Mouse (Mus musculus) adrenal gland (tissue): ENCODE measurements around the gene Ldah.
"Not testable (repeated sequence)": the region's sequence is repeated elsewhere in the genome, so short reads cannot be mapped to it uniquely, and the experiment has no call there.

Experiments used
- intact Hi-C: fragments of 180-260 bp; cut with DNase I; formaldehyde crosslinking; loops from one replicate; pipeline ENCODE4 v1.15.1; 2025
- long read RNA-seq, 2 experiments: library from polyadenylated mRNA; unstranded; transcript quantifications; one replicate each; pipeline ENCODE4 v2.0.0; 2020; ENCODE audit warnings: borderline replicate concordance in 1 of 2; ENCODE audit not compliant: insufficient replicate concordance in 1 of 2

The Ldah gene
- long read RNA-seq, experiment 1, partial matches to known transcripts: 4 of 47 reads
- long read RNA-seq, experiment 1, other reads (novel, unspliced or antisense): 39 of 47 reads
- long read RNA-seq, experiment 2, partial matches to known transcripts: 4 of 55 reads
- long read RNA-seq, experiment 2, other reads (novel, unspliced or antisense): 44 of 55 reads

DNA sequence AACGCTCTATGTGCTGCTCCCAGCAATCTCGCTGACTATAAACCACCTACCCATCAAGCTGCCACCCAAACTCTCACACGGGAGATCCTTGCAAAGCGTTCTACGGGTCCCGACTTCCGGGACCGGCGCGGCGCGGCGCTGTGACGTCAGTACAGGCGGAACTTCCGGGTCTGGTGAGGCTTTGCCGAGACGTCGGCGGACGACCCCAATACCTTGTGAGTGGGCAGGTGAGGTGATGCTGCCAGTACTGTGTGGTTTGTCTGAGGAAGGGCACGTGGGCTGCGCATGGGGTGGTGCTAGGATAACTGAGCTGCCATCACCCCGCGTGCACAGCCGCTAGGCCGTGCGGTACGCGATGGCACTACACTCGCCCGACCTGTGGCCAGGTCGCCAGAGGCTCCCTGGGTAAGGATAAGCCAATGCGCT, at the start of gene Ldah:
Ldah (plus strand) TSS at position 130 of the 426 bp plus-strand sequence.
- intact Hi-C loops: no loop called here

- intact Hi-C loops: no loop called here
Observed at GRCm38 (mm10) chr12:8167743-8168142, 40.2 kb upstream of the Ldah start.

DNA sequence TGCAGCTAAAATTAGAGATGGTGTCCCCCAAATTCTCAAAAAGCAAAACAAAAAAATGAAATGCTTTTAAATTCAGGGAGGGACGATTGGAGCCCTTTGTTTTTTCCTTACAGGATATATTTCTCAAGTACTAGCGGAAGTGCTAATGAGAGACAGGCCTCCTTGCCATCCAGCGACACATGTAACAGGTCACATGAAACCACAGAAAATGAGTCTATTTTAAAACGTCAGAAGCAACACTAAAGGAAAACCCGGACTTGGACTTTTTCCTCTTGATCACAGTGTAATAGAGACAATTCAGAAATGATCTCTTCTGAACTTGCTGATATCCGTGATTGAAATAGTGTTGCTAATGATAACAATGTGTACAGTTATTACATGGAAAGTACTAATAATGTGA, 27.0 kb upstream of the Ldah start:
- intact Hi-C loops: no loop called here

DNA sequence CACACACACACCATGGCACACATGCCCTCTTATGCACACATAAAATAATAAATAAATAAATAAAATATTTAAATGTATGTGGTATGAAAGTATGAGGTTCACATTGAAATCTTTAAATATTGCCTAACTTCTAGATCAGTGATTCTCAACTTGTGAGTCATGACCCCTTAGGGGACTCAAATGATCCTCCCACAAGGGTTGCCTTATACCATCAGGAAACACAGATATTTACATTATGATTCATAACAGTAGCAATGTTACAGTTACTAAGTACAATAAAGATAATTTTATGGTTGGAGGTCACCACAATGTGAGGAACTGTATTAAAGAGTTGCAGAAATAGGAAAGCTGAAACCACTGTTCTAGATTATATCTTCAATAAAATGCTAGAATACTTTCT, 26.2 kb upstream of the Ldah start:
- intact Hi-C loops: no loop called here

GRCm38 (mm10) chr12:8184518-8184917, 23.4 kb upstream of the Ldah start:
- intact Hi-C loops: no loop called here

DNA sequence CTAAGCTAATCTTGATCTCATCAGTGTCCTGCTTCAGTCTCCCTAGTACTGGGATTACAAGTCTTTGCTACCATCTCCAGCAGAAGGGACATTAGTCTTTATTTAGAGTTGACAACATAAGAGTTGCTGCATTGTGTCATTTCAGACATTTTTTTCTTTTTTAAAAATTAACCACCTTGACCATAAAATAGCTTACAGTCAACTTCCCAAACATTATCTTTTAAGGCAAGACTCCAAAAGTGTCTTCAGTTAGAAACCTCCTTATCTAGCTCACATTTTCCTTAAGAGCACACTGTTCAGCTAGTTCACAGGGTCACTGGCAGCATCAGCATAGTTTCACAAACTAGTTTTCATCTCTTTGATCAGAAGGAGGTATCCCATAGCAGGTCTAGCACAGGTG, 19.7 kb upstream of the Ldah start:
- intact Hi-C loops: no loop called here

GRCm38 (mm10) chr12:8188796-8189535, 18.9 kb upstream of the Ldah start:
- intact Hi-C loops: not testable (repeated sequence)

- intact Hi-C loops: no loop called here
Observed at GRCm38 (mm10) chr12:8189722-8190121, 18.2 kb upstream of the Ldah start.

GRCm38 (mm10) chr12:8205721-8206120, 2.2 kb upstream of the Ldah start:
- intact Hi-C loops: no loop called here

DNA sequence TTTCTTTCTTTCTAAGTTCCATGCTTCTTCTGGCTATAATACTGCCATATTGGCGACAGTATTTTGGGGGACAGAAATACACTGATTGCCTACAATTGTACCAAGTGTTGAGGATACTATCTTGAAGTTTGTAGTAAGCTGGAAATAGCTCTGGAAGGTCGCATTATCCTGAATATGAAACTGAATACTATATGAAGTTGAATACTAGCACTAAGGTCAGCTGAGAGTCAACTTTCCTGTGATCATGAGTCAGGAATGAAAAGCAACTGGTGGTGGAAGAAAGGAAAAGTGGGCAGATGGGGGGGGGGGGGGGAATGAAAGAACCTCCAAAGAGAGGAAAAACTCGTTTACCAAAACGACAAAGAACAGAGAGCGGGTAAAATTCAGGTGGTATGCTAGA, 329 bp upstream of the Ldah start:
- intact Hi-C loops: no loop called here

DNA sequence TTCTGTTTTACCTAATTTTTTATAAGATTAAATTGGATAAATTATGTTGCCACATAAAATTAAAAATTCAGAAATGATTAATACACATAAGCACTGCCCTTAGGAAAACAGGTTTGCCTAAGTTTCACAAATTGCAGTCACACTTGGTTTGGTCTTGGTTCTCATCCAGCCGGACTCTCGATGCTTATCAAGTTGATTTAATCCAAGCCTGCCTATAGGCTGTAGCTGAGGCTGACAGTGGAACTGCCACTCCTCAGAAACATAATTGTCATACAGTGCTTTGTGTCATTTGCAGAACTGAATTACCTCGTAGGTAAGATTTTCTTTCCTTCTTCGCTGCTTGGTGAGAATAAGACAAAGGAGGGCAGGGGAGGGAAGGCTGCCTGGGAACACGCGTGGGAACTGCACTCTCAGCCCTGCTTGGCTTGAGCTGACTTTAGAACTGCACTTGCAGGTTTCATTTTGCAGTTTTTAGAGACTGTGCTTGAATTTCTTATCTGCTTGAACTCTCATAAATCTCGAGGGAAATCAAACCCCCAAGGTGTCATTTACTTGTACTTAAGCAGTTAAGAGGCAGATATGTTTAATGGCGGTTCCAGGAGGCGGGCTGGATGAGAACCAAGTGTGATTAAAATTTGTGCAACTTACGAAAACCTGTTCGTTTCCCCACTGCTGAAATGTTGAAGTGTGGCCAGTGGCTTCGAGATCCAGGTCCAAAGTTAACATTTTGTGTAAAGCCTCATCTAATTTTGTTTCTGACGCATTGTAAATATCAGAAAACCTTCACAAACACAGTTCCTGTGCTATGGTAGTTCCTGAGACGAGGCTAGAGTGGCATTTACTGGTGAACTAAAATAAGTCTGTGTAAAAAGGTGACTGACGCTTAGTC, 8.7 kb downstream of the Ldah start:
- intact Hi-C loops: no loop called here

- intact Hi-C loops: no loop called here
Observed at GRCm38 (mm10) chr12:8223036-8223435, 15.1 kb downstream of the Ldah start.

- intact Hi-C loops: loop anchor here (2.0 to 5.0 kb wide), 2 partner anchors 168 to 239 kb away; no protein-coding TSS in a partner anchor
Observed at GRCm38 (mm10) chr12:8231101-8231500, 23.2 kb downstream of the Ldah start.

GRCm38 (mm10) chr12:8232679-8233078, 24.8 kb downstream of the Ldah start:
- intact Hi-C loops: loop anchor here (5.0 kb wide), 1 partner anchor 240 kb away; no protein-coding TSS in a partner anchor

DNA sequence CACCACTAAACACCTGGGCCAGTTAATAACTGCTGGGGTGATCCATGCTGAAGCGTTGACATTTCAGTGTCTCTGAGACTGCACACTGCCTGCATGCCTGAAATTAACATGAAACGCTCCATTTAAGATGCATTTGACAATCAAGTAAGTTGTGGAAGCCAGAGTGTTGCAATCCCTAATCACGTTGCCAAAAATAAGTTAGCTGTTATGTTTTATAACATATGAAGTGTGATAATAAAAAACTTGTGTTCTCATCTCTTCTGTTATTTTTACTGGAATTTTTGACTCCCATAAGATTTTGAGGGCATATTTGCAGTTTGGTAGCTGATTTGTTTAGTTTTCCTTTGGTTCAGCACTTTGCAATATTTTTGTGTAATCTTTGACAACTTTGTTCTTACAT, 34.3 kb downstream of the Ldah start:
- intact Hi-C loops: no loop called here

DNA sequence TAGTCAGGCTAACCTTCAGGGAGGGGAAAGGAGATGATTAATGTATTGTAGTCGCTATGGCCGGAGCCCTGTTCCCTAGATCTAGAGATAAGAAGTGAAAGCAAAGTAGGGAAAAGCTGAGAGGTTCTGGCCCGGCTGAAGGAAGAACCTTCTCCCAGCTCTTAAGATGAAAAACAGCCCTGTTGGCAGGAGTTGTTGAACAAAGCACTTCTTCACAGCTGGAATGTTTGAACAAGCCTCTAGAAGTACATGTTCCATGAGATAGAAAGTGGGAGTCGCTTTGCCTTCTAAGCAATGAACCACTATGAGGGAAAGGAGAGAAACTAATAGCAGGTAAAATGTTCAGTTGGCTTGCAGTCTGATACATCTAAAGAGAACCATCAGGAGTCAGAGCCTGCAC, 36.8 kb downstream of the Ldah start:
- intact Hi-C loops: no loop called here

DNA sequence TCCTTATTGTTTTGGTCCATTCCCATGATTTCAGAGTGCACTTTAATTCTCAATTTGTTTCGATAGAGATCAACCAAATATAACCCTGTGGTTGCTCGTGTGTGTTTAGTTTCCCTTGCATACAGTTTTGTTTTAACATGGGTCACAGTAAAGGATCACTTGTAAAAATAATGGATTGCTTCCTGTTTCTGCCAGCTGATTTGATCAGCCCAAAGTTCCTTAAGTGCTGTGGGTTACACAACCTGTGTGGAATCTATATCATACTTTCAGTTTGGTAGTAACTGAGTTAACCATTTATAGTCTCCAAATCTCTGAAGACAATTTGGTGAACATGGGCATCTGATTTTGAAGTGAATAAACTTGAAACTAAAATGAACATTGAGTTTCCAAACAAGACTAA, 52.4 kb downstream of the Ldah start:
- intact Hi-C loops: no loop called here

GRCm38 (mm10) chr12:8266311-8266710, 58.4 kb downstream of the Ldah start:
- intact Hi-C loops: no loop called here

- intact Hi-C loops: no loop called here
Observed at GRCm38 (mm10) chr12:8269627-8270026, 61.7 kb downstream of the Ldah start.

DNA sequence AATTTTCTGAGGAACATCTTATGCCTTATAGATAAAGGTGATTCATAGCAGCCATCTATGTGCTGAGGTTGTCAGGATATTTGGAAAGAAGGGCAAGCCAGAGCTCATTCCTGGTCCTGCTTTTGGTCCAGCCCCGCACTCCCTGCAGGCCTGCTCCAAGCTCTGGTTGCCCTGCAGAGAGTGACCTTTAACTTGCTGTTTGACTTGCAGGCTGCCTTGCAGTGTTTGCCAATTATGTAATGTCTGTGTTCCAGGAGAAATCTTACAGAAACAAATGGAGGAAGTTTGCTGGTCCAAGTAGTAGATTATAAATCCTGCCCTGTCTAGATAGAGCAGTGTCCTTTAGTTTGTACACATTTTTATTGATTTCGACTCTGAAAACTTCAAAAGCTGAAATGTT, 63.5 kb downstream of the Ldah start:
- intact Hi-C loops: no loop called here

GRCm38 (mm10) chr12:8273471-8274171, 65.7 kb downstream of the Ldah start:
- intact Hi-C loops: no loop called here
